Mouse (Mus musculus) gastrocnemius, postnatal 10 days (tissue): ENCODE results near the gene Gramd1b. TPM values are rescaled to one million over a fixed set of nuclear protein-coding genes. Genes with fewer than 3 reads are reported as not detected.

Experiments
- DNase-seq: peaks from one replicate; pipeline ENCODE4 v3.0.0; 2021; ENCODE audit warnings: mixed read lengths
- total RNA-seq, 2 experiments: library from RNA; stranded (reverse); gene quantifications; 2 replicates each; pipeline ENCODE4 v1.2.3; 2021

The Gramd1b gene
- total RNA-seq, 2 experiments from 2014 or later: 15.6 to 20.4 TPM

- DNase-seq: no peak
Observed at GRCm38 (mm10) chr9:40332731-40333648, 198.2 kb downstream of the Gramd1b start.

GRCm38 (mm10) chr9:40332326-40332725 is 198.9 kb downstream of the Gramd1b start:
- no peak for DNase-seq

DNA sequence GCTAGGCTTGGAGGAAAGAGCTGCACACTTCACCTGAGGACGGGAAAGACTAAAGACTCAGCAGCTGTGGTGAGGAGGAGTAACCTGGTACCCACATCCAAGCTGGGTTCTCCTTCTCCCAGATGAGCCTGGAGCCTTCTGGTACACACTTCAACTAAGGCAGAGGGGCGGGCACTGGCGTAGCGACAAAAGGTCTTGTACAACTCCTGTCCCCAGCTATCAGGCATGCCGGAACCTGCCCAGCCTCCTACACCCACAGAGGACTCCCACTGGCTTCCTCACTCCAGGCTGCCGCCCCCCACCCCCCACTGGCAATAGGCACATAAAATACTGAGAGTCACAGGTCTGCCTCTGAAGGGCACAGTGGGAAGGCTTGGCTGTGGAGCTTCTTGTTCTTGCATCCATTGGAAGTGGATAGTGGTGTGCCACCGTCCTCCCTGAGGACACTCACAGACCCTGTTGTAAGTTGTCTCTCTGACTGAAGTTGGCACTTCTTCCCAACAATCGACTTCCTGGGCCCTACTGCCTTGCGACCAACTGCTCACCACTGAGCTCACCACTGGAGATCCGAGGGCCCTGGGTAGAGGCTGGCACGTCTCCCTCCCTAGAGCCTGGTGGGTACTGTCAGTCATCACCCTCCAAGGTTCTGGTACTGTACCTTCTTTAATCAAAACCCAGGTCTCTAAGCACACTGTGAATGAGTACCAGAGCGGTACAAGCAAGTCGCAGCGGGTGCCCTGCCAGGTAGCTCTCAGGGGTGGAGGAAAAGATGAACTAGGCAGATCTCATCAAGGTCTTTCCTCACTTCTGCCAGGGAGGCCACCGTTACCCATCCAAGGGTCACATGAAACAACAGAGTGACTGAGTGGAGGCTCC is 199.5 kb downstream of the Gramd1b start:
- DNase-seq: no peak

DNA sequence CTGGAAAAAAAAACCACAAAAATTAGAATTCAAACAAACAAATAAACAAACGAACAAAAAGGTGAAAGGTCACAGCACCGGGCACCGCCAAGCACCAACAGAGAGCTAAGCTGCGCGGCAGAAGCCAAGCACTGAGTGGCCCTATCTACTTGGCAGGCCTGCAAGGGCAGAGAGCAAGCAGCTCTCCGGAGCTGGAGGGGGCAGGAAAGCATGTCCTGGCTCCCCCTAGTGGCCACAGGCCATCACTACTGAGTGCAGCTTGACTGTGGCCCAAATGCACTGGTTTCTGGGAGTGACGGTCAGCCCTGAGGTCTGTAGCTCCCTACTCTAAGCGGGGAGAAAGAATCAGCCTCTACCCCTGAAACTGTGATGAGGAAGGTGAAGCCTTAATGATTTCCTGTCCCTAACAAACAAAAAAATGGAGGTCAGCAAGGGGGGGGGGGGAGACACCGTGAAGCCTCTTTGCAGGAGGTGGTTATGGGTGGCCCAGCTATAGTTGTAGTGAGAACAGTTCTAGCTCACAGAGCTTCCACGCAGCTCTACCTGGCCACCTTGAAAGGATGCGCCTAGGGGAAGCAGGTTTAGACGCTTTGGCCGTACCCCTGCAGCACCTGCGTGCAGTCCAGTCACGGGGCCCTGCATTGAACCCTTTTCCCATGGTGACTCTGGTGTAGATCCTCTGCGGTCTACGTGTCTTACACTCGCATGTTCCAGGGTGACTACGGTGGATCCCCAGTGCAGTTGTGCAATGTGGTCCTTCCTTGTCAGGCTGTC is 200.4 kb downstream of the Gramd1b start:
- peak; percentile 93 for DNase-seq

- DNase-seq: no peak
Observed at GRCm38 (mm10) chr9:40326260-40326915, 204.8 kb downstream of the Gramd1b start.

- DNase-seq: no peak
Observed at GRCm38 (mm10) chr9:40324826-40325225, 206.4 kb downstream of the Gramd1b start.

DNA sequence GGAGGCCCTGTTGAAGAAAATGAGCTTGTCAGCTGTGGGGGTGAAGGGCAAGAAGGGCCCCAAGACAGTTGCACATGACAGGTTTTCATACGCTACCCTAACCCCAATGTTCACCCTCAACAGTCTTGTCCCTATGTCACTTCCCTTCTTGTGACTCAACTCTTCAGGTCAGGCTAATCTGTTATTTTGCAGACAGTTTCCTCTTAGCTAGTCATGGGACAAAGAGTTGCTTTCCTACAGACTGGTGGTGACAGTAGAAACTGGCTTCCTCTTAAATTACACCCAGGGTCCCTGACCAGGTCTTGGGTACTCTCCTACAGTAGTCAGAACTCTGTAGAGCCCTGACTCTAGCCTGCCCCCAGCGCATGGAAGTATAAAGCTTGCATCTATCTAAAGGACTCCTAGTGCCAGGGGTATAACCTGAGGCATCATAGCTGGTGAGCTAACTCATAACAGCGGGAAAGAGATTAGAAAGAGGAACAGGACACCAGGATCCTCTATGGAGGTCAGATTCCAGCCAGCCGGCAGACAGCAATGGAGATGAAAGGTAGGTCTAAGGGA is 206.9 kb downstream of the Gramd1b start:
- no peak for DNase-seq

GRCm38 (mm10) chr9:40323773-40324172 is 207.4 kb downstream of the Gramd1b start:
- DNase-seq: no peak

DNA sequence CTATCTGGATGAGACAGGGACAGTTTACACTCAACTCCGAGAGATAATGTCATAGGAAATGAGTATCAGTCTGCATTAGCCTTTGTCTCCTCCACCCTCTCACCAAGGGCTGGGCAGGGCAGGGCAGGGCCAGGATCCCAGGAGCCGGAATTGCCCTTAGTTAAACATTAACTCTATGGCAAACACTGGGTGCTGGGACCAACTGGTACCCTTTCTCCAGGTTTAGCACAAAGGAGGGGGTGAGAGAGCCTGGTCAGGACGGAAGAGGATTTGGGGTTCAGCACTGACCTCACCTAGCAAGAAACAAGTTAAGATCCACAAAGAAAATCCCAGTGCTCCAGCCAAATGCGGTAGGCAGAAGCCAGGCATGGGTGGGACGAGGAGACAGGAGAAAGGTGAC is 208.0 kb downstream of the Gramd1b start:
- no peak for DNase-seq

DNA sequence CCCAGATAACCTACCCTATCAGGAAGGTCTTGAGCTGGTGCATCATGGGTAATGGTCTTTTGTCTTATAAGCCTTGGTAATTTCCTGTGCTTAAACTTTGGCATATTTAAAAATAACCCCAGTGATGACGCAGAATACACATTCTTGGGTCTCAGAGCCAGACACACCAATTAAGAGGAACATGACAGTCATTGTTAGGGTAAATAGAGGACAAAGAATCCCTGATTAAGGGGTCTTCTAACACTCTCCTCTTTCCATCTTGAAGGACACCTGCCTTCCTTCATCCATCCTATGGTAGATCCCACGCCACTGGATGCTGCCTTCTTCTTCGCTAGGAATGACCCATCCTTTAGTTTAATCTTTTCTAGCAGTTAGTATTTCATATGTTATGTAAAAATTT is 208.8 kb downstream of the Gramd1b start:
- DNase-seq: no peak

DNA sequence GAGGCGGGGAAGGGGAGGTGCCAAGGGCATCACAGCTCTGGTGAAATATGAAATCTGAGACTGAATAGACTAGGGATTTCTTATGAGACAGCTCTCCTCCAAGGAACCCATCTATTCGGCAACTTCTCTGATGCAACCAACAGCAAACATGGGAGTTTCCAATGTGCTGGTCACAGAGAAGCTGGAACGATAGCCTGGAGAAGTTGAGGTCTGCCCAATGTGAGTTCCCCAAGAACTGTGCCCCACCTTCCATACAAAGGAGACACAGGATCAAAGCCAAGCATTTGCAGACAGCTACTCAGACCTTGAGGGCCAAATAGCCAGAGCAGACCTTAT is 209.5 kb downstream of the Gramd1b start:
- DNase-seq: no peak

- DNase-seq: peak; percentile 78
Observed at GRCm38 (mm10) chr9:40320879-40321667, 210.1 kb downstream of the Gramd1b start.

- DNase-seq: no peak
Observed at GRCm38 (mm10) chr9:40320405-40320804, 210.8 kb downstream of the Gramd1b start.

- no peak for DNase-seq
Observed at GRCm38 (mm10) chr9:40318771-40319170, 212.4 kb downstream of the Gramd1b start.

- DNase-seq: no peak
Observed at GRCm38 (mm10) chr9:40317735-40318134, 213.4 kb downstream of the Gramd1b start.

GRCm38 (mm10) chr9:40316865-40317660 is 214.1 kb downstream of the Gramd1b start:
- no peak for DNase-seq

- no peak for DNase-seq
Observed at GRCm38 (mm10) chr9:40311813-40312212, 219.4 kb downstream of the Gramd1b start.

DNA sequence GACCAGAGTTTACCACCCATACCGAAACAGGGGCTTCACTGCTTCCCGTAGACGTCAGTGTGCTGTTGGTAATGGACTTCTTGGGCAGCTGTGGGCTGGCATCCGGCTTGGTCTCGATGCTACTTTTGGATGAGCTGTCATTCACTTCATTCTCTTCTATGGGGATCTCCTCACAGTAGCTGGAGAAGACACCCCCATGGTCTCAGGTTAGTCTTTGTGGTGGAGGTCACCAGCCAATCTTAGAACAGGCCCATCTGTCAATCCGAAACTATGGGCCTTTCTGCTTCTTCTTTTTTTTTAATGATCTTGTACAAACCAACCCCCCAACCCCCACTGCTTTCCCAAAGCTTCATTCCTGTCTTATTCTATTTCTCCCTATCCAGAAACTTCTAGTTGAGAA is 221.3 kb downstream of the Gramd1b start:
- DNase-seq: no peak

GRCm38 (mm10) chr9:40307311-40307710 is 223.9 kb downstream of the Gramd1b start:
- no peak for DNase-seq

- no peak for DNase-seq
Observed at GRCm38 (mm10) chr9:40304243-40304642, 226.9 kb downstream of the Gramd1b start.
